8 mouse cellular contexts compared by ENCODE assay signal in the genomic region with DNA sequence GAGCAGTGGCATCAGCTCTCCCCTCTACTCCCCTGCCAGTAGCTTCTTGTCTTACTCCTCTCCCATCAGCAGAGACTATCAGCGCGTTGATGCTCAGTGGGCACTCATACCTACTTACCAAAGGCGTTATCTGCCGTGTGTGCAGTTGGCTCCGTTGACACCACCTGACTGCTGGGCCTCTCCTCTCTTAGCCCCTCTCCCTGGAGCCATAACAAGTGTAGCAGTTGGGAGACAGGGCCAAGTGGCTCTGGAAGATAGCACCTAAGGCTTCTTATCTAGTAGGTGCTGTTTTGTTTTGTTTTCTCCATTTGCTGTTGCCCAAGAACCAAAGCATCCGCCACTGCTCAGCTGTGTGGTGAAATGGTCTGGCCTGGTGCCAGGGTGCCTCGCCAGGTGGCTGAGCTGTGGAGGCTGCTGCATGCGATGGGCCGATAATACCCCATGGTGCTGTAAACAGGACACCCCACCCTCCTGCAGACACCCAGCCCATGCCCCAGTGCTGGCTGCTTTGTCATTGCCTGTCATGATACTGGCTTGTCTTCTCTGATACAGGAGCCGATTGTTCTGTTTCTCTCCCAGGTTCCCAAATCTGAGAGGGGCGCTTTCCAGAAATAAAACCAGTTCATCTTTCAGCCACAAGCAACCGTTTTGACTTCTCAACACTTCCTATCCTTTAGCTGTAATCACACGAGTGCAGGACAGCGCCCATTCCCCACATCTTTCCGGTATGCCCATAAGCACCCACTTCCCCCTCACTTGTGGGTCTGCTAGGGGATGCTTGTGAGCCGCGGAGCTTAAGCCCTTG. TPM values are rescaled to one million over a fixed set of nuclear protein-coding genes. Genes with fewer than 3 reads are reported as not detected.
DNase-seq lines count a peak whose midpoint lies in the region; ATAC-seq lines count a peak whose summit lies in the region.

No protein-coding gene starts in this region.

- H3K4me2 ChIP-seq in hindbrain, embryonic 13.5 days = no peak overlapping the region
- H3K4me2 ChIP-seq in embryonic facial prominence, embryonic 13.5 days = no peak overlapping the region
- peak overlapping the region; percentile 19; the same call in 1 of the 2 replicates for H3K4me2 ChIP-seq in heart, embryonic 16.5 days (ENCODE audit: low read depth, low read length)
- peak overlapping the region; percentile 70 for H3K4me2 ChIP-seq in liver, embryonic 15.5 days

- ATAC-seq in hindbrain, embryonic 13.5 days (ENCODE audit: low FRiP score) = no peak
- 0 out of 2 replicates have a peak, but pooled peaks have one; percentile 37 for ATAC-seq in embryonic facial prominence, embryonic 13.5 days (ENCODE audit: insufficient number of reproducible peaks, insufficient read depth, low FRiP score, low TSS enrichment, low read depth)
- peak; percentile 58 for ATAC-seq in heart, embryonic 16.5 days (replicated peaks; ENCODE audit: extremely low read depth, insufficient read depth, low FRiP score)
- ATAC-seq in liver, embryonic 15.5 days (ENCODE audit: insufficient read depth) = peak; percentile 96

- H3K9ac ChIP-seq in hindbrain, embryonic 13.5 days = no peak overlapping the region
- no peak overlapping the region for H3K9ac ChIP-seq in embryonic facial prominence, embryonic 13.5 days
- H3K9ac ChIP-seq in heart, embryonic 16.5 days (ENCODE audit: low read length) = no peak overlapping the region
- H3K9ac ChIP-seq in liver, embryonic 15.5 days = peak overlapping the region; percentile 64

- no peaks in the 10 kb centered on the region for H3K36me3 ChIP-seq in hindbrain, embryonic 13.5 days
- no peaks in the 10 kb centered on the region for H3K36me3 ChIP-seq in hindbrain, embryonic 10.5 days
- H3K36me3 ChIP-seq in embryonic facial prominence, embryonic 13.5 days = peaks cover 7% of the 10 kb centered on the region
- no peaks in the 10 kb centered on the region for H3K36me3 ChIP-seq in heart, embryonic 16.5 days (ENCODE audit: control insufficient read depth, insufficient read depth)
- H3K36me3 ChIP-seq in liver, embryonic 15.5 days (replicated peaks) = peaks cover 94% of the 10 kb centered on the region

- H3K4me3 ChIP-seq in hindbrain, embryonic 13.5 days = no peak overlapping the region
- H3K4me3 ChIP-seq in hindbrain, embryonic 10.5 days = no peak overlapping the region
- no peak overlapping the region for H3K4me3 ChIP-seq in embryonic facial prominence, embryonic 13.5 days
- no peak overlapping the region for H3K4me3 ChIP-seq in heart, embryonic 16.5 days (ENCODE audit: low read length)
- H3K4me3 ChIP-seq in liver, embryonic 15.5 days (replicated peaks) = peak overlapping the region; percentile 47

- WGBS in hindbrain, embryonic 13.5 days = 79% methylated on average over 17 of the region's 17 CpGs
- 87% methylated on average over 17 of the region's 17 CpGs for WGBS in hindbrain, embryonic 10.5 days
- 81% methylated on average over 17 of the region's 17 CpGs for whole genome bisulfite sequencing in embryonic facial prominence, embryonic 13.5 days
- WGBS in heart, embryonic 16.5 days = 41% methylated on average over 17 of the region's 17 CpGs
- 13% methylated on average over 17 of the region's 17 CpGs for WGBS in liver, embryonic 15.5 days (ENCODE audit: insufficient replicate concordance)

- no peaks in the 10 kb centered on the region for H3K27me3 ChIP-seq in hindbrain, embryonic 13.5 days
- no peaks in the 10 kb centered on the region for H3K27me3 ChIP-seq in hindbrain, embryonic 10.5 days (ENCODE audit: insufficient read depth, poor library complexity, severe bottlenecking)
- no peaks in the 10 kb centered on the region for H3K27me3 ChIP-seq in embryonic facial prominence, embryonic 13.5 days
- H3K27me3 ChIP-seq in heart, embryonic 16.5 days (ENCODE audit: control insufficient read depth, insufficient read depth, low read length) = no peaks in the 10 kb centered on the region
- H3K27me3 ChIP-seq in liver, embryonic 15.5 days = no peaks in the 10 kb centered on the region

- H3K9me3 ChIP-seq in hindbrain, embryonic 13.5 days = no peaks in the 10 kb centered on the region
- no peaks in the 10 kb centered on the region for H3K9me3 ChIP-seq in hindbrain, embryonic 10.5 days
- H3K9me3 ChIP-seq in embryonic facial prominence, embryonic 13.5 days = no peaks in the 10 kb centered on the region
- no peaks in the 10 kb centered on the region for H3K9me3 ChIP-seq in heart, embryonic 16.5 days (replicated peaks; ENCODE audit: control insufficient read depth, low read length)
- no peaks in the 10 kb centered on the region for H3K9me3 ChIP-seq in liver, embryonic 15.5 days (replicated peaks)

- no peak for DNase-seq in hindbrain, embryonic 10.5 days (ENCODE audit: low spot score)
- peak; percentile 91 to 95 for DNase-seq in CD8-positive naive resting alpha-beta T cell, adult 2 months (ENCODE audit: low read depth in 2 of 2, low spot score in 2 of 2)
- DNase-seq in skeletal muscle tissue, adult 2 months (ENCODE audit: low read depth, low spot score) = peak; percentile 78
- DNase-seq in embryo, embryonic 11 days = no peak

- H3K27ac ChIP-seq in hindbrain, embryonic 13.5 days = 0 out of 2 replicates have a peak overlapping the region, but pooled peaks have one; percentile 2
- H3K27ac ChIP-seq in hindbrain, embryonic 10.5 days = no peak overlapping the region
- 0 out of 2 replicates have a peak overlapping the region, but pooled peaks have one; percentile 12 for H3K27ac ChIP-seq in embryonic facial prominence, embryonic 13.5 days
- peak overlapping the region; percentile 19; the same call in 1 of the 2 replicates for H3K27ac ChIP-seq in heart, embryonic 16.5 days (ENCODE audit: low read length)
- H3K27ac ChIP-seq in liver, embryonic 15.5 days (replicated peaks) = peak overlapping the region; percentile 98

- H3K4me1 ChIP-seq in hindbrain, embryonic 13.5 days (replicated peaks) = peaks cover 13% of the 10 kb centered on the region
- H3K4me1 ChIP-seq in hindbrain, embryonic 10.5 days (replicated peaks) = peaks cover 14% of the 10 kb centered on the region
- H3K4me1 ChIP-seq in embryonic facial prominence, embryonic 13.5 days = peaks cover 27% of the 10 kb centered on the region
- peaks cover 22% of the 10 kb centered on the region for H3K4me1 ChIP-seq in heart, embryonic 16.5 days (ENCODE audit: control insufficient read depth, insufficient read depth, low read length)
- H3K4me1 ChIP-seq in liver, embryonic 15.5 days (replicated peaks) = peaks cover 84% of the 10 kb centered on the region

RNA-seq across cellular contexts. Expression of a gene that starts 19.9 kb away (rescaled TPM):
- 3.5 TPM in 2 replicates for polyA plus RNA-seq in hindbrain, embryonic 13.5 days (2015; fragmentation: Nextera tagmentation; extraction: Ambion mirVana)
- 10.8 and 11.0 TPM in 2 replicates for polyA plus RNA-seq in hindbrain, embryonic 10.5 days (2016; fragmentation: Nextera tagmentation; extraction: Ambion mirVana)
- 13.3 and 17.4 TPM in 2 replicates for polyA plus RNA-seq in embryonic facial prominence, embryonic 13.5 days (2015; fragmentation: Nextera tagmentation; extraction: Ambion mirVana)
- polyA plus RNA-seq in heart, embryonic 16.5 days (2015; fragmentation: Nextera tagmentation; extraction: Ambion mirVana) = 5.0 and 6.3 TPM in 2 replicates
- 75.3 and 78.9 TPM in 2 replicates for polyA plus RNA-seq in liver, embryonic 15.5 days (2015; fragmentation: Nextera tagmentation; extraction: Ambion mirVana)

RNA-seq across cellular contexts. Expression of a gene that starts 27.8 kb away (rescaled TPM):
- 133 and 135 TPM in 2 replicates for polyA plus RNA-seq in hindbrain, embryonic 13.5 days (2015; fragmentation: Nextera tagmentation; extraction: Ambion mirVana)
- polyA plus RNA-seq in hindbrain, embryonic 10.5 days (2016; fragmentation: Nextera tagmentation; extraction: Ambion mirVana) = 119 TPM in 2 replicates
- 120 and 133 TPM in 2 replicates for polyA plus RNA-seq in embryonic facial prominence, embryonic 13.5 days (2015; fragmentation: Nextera tagmentation; extraction: Ambion mirVana)
- 71.2 and 73.0 TPM in 2 replicates for polyA plus RNA-seq in heart, embryonic 16.5 days (2015; fragmentation: Nextera tagmentation; extraction: Ambion mirVana)
- polyA plus RNA-seq in liver, embryonic 15.5 days (2015; fragmentation: Nextera tagmentation; extraction: Ambion mirVana) = 39.2 and 40.6 TPM in 2 replicates

RNA-seq across cellular contexts. Expression of a gene that starts 46.6 kb away (rescaled TPM):
- 59.8 and 61.0 TPM in 2 replicates for polyA plus RNA-seq in hindbrain, embryonic 13.5 days (2015; fragmentation: Nextera tagmentation; extraction: Ambion mirVana)
- polyA plus RNA-seq in hindbrain, embryonic 10.5 days (2016; fragmentation: Nextera tagmentation; extraction: Ambion mirVana) = 79.0 and 84.9 TPM in 2 replicates
- 67.0 and 67.2 TPM in 2 replicates for polyA plus RNA-seq in embryonic facial prominence, embryonic 13.5 days (2015; fragmentation: Nextera tagmentation; extraction: Ambion mirVana)
- polyA plus RNA-seq in heart, embryonic 16.5 days (2015; fragmentation: Nextera tagmentation; extraction: Ambion mirVana) = 49.8 and 51.1 TPM in 2 replicates
- 30.6 and 30.8 TPM in 2 replicates for polyA plus RNA-seq in liver, embryonic 15.5 days (2015; fragmentation: Nextera tagmentation; extraction: Ambion mirVana)

RNA-seq across cellular contexts. Expression of a gene that starts 57.2 kb away (rescaled TPM):
- 221 and 226 TPM in 2 replicates for polyA plus RNA-seq in hindbrain, embryonic 13.5 days (2015; fragmentation: Nextera tagmentation; extraction: Ambion mirVana)
- polyA plus RNA-seq in hindbrain, embryonic 10.5 days (2016; fragmentation: Nextera tagmentation; extraction: Ambion mirVana) = 143 and 167 TPM in 2 replicates
- 147 and 185 TPM in 2 replicates for polyA plus RNA-seq in embryonic facial prominence, embryonic 13.5 days (2015; fragmentation: Nextera tagmentation; extraction: Ambion mirVana)
- 135 and 157 TPM in 2 replicates for polyA plus RNA-seq in heart, embryonic 16.5 days (2015; fragmentation: Nextera tagmentation; extraction: Ambion mirVana)
- polyA plus RNA-seq in liver, embryonic 15.5 days (2015; fragmentation: Nextera tagmentation; extraction: Ambion mirVana) = 66.6 and 67.5 TPM in 2 replicates

Comparison
In these comparisons a context has a peak if more than half of its experiments do, and no peak if none do; other contexts are left out.
1. H3K4me2 ChIP-seq: peak in heart, embryonic 16.5 days (single experiment) and liver, embryonic 15.5 days (single experiment); none in hindbrain, embryonic 13.5 days (single experiment) and embryonic facial prominence, embryonic 13.5 days (single experiment).
2. DNase-seq: peak in CD8-positive naive resting alpha-beta T cell, adult 2 months (2 of 2) and skeletal muscle tissue, adult 2 months (single experiment); none in hindbrain, embryonic 10.5 days (single experiment) and embryo, embryonic 11 days (single experiment).